Mouse (Mus musculus): ENCODE results near the gene Cacna1a. TPM values are rescaled to one million over a fixed set of nuclear protein-coding genes. Genes with fewer than 3 reads are reported as not detected.

The Cacna1a gene
- polyA plus RNA-seq, 1 experiment = 21.6 TPM

GRCm38 (mm10) chr8:84686191-84687002 is 298.2 kb downstream of the Cacna1a start, which contains the start of gene Trmt1:
Gene Trmt1 (plus strand): TSS chr8:84686307.
- H3K4me1 ChIP-seq = peaks cover 79% of the 10 kb centered on the region
- TF ChIP-seq GATA1 (IDR thresholded peaks at IDR 0.05; ENCODE audit: borderline replicate concordance, low read length) (no peak), FLI1 (IDR thresholded peaks at IDR 0.05; ENCODE audit: low read length) (no peak)
- H3K4me3 ChIP-seq (replicated peaks) = peak within 1 kb of the TSS; percentile 93
- peaks cover 49% of the 10 kb centered on the region for H3K36me3 ChIP-seq (replicated peaks; ENCODE audit: low read length)
- H3K9me3 ChIP-seq = no peaks in the 10 kb centered on the region
- no peaks in the 10 kb centered on the region for H3K27me3 ChIP-seq (replicated peaks)

GRCm38 (mm10) chr8:84687003-84687704 is 298.9 kb downstream of the Cacna1a start:
- TF ChIP-seq GATA1 (IDR thresholded peaks at IDR 0.05; ENCODE audit: borderline replicate concordance, low read length) = no peak
- no peak for TF ChIP-seq FLI1 (IDR thresholded peaks at IDR 0.05; ENCODE audit: low read length)
- H3K36me3 ChIP-seq (replicated peaks; ENCODE audit: low read length) = peaks cover 46% of the 10 kb centered on the region

GRCm38 (mm10) chr8:84687705-84688100 is 299.5 kb downstream of the Cacna1a start, which contains the start of gene Nacc1:
Gene Nacc1 (minus strand): TSS chr8:84687862.
- Histone ChIP-seq H3K4me1 (peaks cover 73% of the 10 kb centered on the region), H3K9me3 (no peaks in the 10 kb centered on the region), H3K36me3 (replicated peaks; ENCODE audit: low read length) (peaks cover 46% of the 10 kb centered on the region), H3K27me3 (replicated peaks) (no peaks in the 10 kb centered on the region), H3K4me3 (replicated peaks) (peak within 1 kb of the TSS; percentile 94)
- TF ChIP-seq FLI1 (IDR thresholded peaks at IDR 0.05; ENCODE audit: low read length) (no peak), GATA1 (IDR thresholded peaks at IDR 0.05; ENCODE audit: borderline replicate concordance, low read length) (no peak)

More at GRCm38 (mm10) chr8:84687003-84687704, 298.9 kb downstream of the Cacna1a start:
- Histone ChIP-seq H3K4me3 (replicated peaks) (peak overlapping the region; percentile 93), H3K4me1 (peaks cover 73% of the 10 kb centered on the region), H3K27me3 (replicated peaks) (no peaks in the 10 kb centered on the region), H3K9me3 (no peaks in the 10 kb centered on the region)

- Histone ChIP-seq H3K9me3 (no peaks in the 10 kb centered on the region), H3K36me3 (replicated peaks; ENCODE audit: low read length) (peaks cover 49% of the 10 kb centered on the region), H3K4me3 (replicated peaks) (peak overlapping the region; percentile 94), H3K4me1 (peaks cover 70% of the 10 kb centered on the region), H3K27me3 (replicated peaks) (no peaks in the 10 kb centered on the region)
- no peak for TF ChIP-seq GATA1 (IDR thresholded peaks at IDR 0.05; ENCODE audit: borderline replicate concordance, low read length)
- TF ChIP-seq FLI1 (IDR thresholded peaks at IDR 0.05; ENCODE audit: low read length) = no peak
These were observed 301.1 kb downstream of the Cacna1a start for GRCm38 (mm10) chr8:84689091-84689915.

Other genes starting within 250 kb of the Cacna1a start
- 28.0 and 32.7 TPM in 2 replicates for gene Cc2d1a, start 240.5 kb upstream of the Cacna1a start, polyA plus RNA-seq (2012; ENCODE audit: insufficient read depth, low replicate concordance)
- gene 4930432K21Rik, start 240.4 kb upstream of the Cacna1a start, polyA plus RNA-seq (2012; ENCODE audit: insufficient read depth, low replicate concordance) = 0.72 TPM in 1 of 2 replicates, not detected in the other
- 0.87 TPM in 1 of 2 replicates, not detected in the other for gene Nanos3, start 203.2 kb upstream of the Cacna1a start, polyA plus RNA-seq (2012; ENCODE audit: insufficient read depth, low replicate concordance)
- gene Zswim4, start 151.4 kb upstream of the Cacna1a start, polyA plus RNA-seq (2012; ENCODE audit: insufficient read depth, low replicate concordance) = 14.1 and 16.0 TPM in 2 replicates
- 80.4 and 326 TPM in 2 replicates for gene D8Ertd738e, start 138.7 kb upstream of the Cacna1a start, polyA plus RNA-seq (2012; ENCODE audit: insufficient read depth, low replicate concordance)
- 106 and 208 TPM in 2 replicates for gene Mri1, start 131.1 kb upstream of the Cacna1a start, polyA plus RNA-seq (2012; ENCODE audit: insufficient read depth, low replicate concordance)
- gene Ccdc130, start 118.1 kb upstream of the Cacna1a start, polyA plus RNA-seq (2012; ENCODE audit: insufficient read depth, low replicate concordance) = 4.8 and 20.9 TPM in 2 replicates